Mouse (Mus musculus): ENCODE data around the gene Dtx1. TPM values are rescaled to one million over a fixed set of nuclear protein-coding genes. Genes with fewer than 3 reads are reported as not detected.

Gene Dtx1
- total and polyA plus RNA-seq, 2 experiments from 2014 or later = 52.9 to 230 TPM

DNA sequence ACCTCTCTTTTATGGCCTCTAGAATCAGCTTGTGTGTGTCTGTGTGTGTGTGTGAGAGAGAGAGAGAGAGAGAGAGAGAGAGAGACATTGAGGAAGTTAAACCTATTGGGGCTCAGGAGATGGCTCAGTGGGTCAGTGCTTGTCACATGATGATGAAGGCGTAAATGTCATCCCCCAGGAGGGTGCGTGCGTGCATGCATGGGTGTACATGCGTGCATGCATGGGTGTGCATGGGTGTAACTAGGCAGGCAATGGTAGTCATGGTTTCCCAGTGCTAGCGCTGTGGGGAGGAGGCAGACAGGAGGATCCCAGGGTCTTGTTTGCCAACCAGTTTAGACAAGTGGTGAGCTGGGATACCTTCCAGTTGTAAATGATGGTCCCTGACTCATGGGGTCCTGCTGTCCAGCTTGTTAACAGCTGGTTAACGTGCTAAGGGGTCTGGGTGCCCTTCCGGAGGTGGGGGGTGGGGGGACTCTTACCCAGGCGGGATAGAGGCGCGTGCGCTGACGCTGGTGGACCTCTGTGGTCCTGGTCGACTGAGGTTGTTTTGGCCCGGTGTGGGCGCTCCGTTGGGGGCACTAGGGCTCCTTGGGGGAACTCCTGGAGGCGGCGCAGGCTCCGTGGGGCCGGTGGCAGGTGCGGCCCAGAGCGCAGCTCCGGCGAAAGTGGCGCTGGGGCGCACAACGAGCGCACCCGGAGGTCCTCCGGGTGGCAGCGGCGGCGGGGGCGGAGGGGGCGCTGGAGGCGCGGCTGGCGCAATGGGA lies 17.6 kb downstream of the Dtx1 start:
- ATAC-seq = no peak
- 19% methylated on average over 38 of the region's 38 CpGs for WGBS
- peaks cover 20% of the 10 kb centered on the region for H3K36me3 ChIP-seq (ENCODE audit: insufficient read depth, low read length)

DNA sequence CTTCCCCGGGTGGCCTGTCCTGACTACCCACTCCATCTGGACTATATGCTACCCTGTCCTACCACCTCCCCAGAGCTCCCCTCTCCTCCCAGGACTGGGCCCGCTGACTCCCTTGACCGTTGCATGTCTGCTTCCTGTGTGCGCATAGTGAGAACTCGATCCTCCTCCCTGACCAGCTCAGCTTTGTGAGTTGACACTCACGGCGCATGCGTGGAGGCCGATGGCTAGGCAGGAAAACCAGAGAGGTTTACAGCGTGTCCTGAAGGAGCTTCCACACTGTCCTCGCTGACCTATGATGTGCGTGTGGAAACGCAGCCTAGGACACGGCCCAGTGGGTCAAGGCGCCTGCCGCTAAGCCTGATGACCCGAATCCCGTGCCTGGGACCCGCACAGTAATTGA lies 19.7 kb downstream of the Dtx1 start:
- no peak for TF ChIP-seq CTCF (IDR thresholded peaks at IDR 0.05; ENCODE audit: low read depth)

More for the DNA sequence above, 17.6 kb downstream of the Dtx1 start:
- 0 out of 2 replicates have a peak overlapping the region, but pooled peaks have one; percentile 19 for H3K4me2 ChIP-seq (ENCODE audit: low read depth, low read length)
- no peaks in the 10 kb centered on the region for H3K9me3 ChIP-seq (ENCODE audit: low read length)
- H3K4me3 ChIP-seq (ENCODE audit: low read length) = no peak overlapping the region
- no peaks in the 10 kb centered on the region for H3K27me3 ChIP-seq (ENCODE audit: insufficient read depth, low read length)
- peaks cover 16% of the 10 kb centered on the region; the same call in 1 of the 2 replicates for H3K4me1 ChIP-seq (ENCODE audit: insufficient read depth, low read length)
- no peak overlapping the region for H3K27ac ChIP-seq
- no peak for TF ChIP-seq CTCF (IDR thresholded peaks at IDR 0.05; ENCODE audit: low read depth)
- no peak for DNase-seq (ENCODE audit: low spot score)
- no peak overlapping the region for H3K9ac ChIP-seq (replicated peaks; ENCODE audit: low read length)

DNA sequence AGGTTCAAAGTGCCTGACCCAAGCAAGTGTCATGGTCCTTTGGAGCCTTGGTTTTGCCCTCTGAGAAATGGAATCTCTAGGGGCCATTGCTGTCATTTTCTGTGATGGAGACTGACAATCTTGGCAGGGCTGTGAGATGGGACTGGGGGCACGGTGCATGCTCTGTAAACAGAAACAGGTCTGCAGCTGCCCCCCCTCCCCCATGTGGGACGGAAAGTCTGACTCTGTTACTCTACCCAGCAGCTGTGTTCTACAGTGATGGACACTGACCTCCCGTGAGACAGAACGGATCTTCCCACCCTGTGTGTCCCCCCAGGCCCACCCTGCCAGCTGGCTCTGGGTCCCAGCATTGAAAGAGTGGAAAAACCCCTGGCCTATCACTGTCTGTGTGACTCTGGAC lies 21.3 kb downstream of the Dtx1 start:
- Histone ChIP-seq H3K4me2 (ENCODE audit: low read depth, low read length) (no peak overlapping the region), H3K4me3 (ENCODE audit: low read length) (no peak overlapping the region), H3K9me3 (ENCODE audit: low read length) (no peaks in the 10 kb centered on the region), H3K9ac (replicated peaks; ENCODE audit: low read length) (no peak overlapping the region), H3K36me3 (ENCODE audit: insufficient read depth, low read length) (peaks cover 32% of the 10 kb centered on the region), H3K4me1 (ENCODE audit: insufficient read depth, low read length) (no peaks in the 10 kb centered on the region), H3K27me3 (ENCODE audit: insufficient read depth, low read length) (no peaks in the 10 kb centered on the region), H3K27ac (no peak overlapping the region)
- no peak for TF ChIP-seq CTCF (IDR thresholded peaks at IDR 0.05; ENCODE audit: low read depth)
- no peak for ATAC-seq
- DNase-seq (ENCODE audit: low spot score) = no peak
- WGBS = 47% methylated on average over 4 of the region's 4 CpGs

More for the DNA sequence above, 19.7 kb downstream of the Dtx1 start:
- Histone ChIP-seq H3K9me3 (ENCODE audit: low read length) (no peaks in the 10 kb centered on the region), H3K36me3 (ENCODE audit: insufficient read depth, low read length) (peaks cover 25% of the 10 kb centered on the region), H3K4me2 (ENCODE audit: low read depth, low read length) (no peak overlapping the region), H3K27me3 (ENCODE audit: insufficient read depth, low read length) (no peaks in the 10 kb centered on the region), H3K4me3 (ENCODE audit: low read length) (no peak overlapping the region), H3K27ac (no peak overlapping the region), H3K9ac (replicated peaks; ENCODE audit: low read length) (no peak overlapping the region), H3K4me1 (ENCODE audit: insufficient read depth, low read length) (no peaks in the 10 kb centered on the region)
- 74% methylated on average over 19 of the region's 19 CpGs for WGBS
- ATAC-seq = no peak
- DNase-seq (ENCODE audit: low spot score) = no peak

DNA sequence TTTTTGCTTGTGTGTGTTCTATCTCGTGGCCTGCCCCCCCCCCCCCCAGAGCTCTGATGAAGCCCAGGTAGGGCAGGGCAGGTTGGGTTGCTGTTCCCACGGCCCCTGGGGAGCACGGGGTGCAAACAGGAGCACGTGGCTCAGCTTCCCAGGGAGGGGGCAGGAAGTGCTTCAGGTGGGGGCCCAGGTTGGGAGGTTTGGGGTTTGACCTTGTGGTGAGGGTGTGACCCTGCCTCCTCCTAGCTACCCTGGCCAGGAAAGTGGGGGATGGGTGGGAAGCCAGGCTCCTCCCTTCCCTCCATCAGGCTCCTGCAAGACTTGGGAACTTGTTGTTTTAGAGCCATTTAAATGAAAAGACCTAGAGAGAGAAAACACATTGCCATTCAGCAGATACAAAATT lies 23.3 kb downstream of the Dtx1 start:
- H3K9me3 ChIP-seq (ENCODE audit: low read length) = no peaks in the 10 kb centered on the region
- no peak overlapping the region for H3K4me2 ChIP-seq (ENCODE audit: low read depth, low read length)
- H3K4me3 ChIP-seq (ENCODE audit: low read length) = no peak overlapping the region
- no peaks in the 10 kb centered on the region for H3K4me1 ChIP-seq (ENCODE audit: insufficient read depth, low read length)
- H3K9ac ChIP-seq (replicated peaks; ENCODE audit: low read length) = no peak overlapping the region
- TF ChIP-seq CTCF (IDR thresholded peaks at IDR 0.05; ENCODE audit: low read depth) = no peak
- no peaks in the 10 kb centered on the region for H3K27me3 ChIP-seq (ENCODE audit: insufficient read depth, low read length)
- DNase-seq (ENCODE audit: low spot score) = no peak
- ATAC-seq = no peak
- no peak overlapping the region for H3K27ac ChIP-seq
- 44% methylated on average over 4 of the region's 4 CpGs for WGBS
- H3K36me3 ChIP-seq (ENCODE audit: insufficient read depth, low read length) = peaks cover 25% of the 10 kb centered on the region

DNA sequence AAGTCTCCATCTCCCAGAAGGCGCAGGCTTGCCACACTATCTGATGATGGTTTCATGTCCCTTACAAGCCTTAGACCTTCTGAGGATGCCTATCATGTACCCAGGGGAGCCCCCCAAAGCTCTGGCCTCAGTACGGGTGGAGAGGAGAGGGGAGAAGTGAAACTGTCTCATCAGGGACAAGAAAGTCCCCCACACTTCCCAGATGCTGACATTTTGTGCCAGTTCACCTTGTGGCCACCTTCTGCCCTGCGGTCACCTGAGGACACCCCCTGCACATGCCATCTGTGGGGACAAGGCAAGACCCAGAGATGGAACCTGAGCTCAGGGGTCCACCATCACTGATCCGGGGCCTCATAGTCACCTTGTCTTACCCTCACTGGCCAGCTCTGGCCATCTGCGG lies 23.8 kb downstream of the Dtx1 start:
- no peak for TF ChIP-seq CTCF (IDR thresholded peaks at IDR 0.05; ENCODE audit: low read depth)
- Histone ChIP-seq H3K4me2 (ENCODE audit: low read depth, low read length) (no peak overlapping the region), H3K9ac (replicated peaks; ENCODE audit: low read length) (no peak overlapping the region), H3K4me1 (ENCODE audit: insufficient read depth, low read length) (no peaks in the 10 kb centered on the region), H3K4me3 (ENCODE audit: low read length) (no peak overlapping the region), H3K9me3 (ENCODE audit: low read length) (no peaks in the 10 kb centered on the region), H3K27me3 (ENCODE audit: insufficient read depth, low read length) (no peaks in the 10 kb centered on the region), H3K27ac (no peak overlapping the region), H3K36me3 (ENCODE audit: insufficient read depth, low read length) (peaks cover 19% of the 10 kb centered on the region)
- 87% methylated on average over 5 of the region's 5 CpGs for WGBS
- ATAC-seq (no peak), DNase-seq (ENCODE audit: low spot score) (no peak)

DNA sequence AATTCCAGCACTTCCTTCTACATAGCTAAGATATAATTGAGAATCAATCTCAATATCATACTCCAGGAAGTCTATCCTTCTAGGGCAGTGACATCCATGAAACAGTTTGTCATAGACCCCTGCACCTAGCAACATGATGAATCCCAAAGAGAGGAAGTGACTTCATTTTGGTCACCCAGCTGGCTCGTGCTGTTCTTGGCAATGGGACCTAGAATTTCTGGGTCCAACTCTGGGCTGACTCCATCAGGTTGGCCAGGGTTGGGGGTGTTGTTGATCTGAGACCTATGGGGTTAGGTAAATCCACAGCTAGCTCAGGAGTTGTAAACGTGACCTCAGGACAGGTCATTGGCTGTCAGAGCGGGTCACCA lies 24.3 kb downstream of the Dtx1 start:
- Histone ChIP-seq H3K4me1 (ENCODE audit: insufficient read depth, low read length) (no peaks in the 10 kb centered on the region), H3K27ac (no peak overlapping the region), H3K4me3 (ENCODE audit: low read length) (no peak overlapping the region), H3K9ac (replicated peaks; ENCODE audit: low read length) (no peak overlapping the region), H3K27me3 (ENCODE audit: insufficient read depth, low read length) (no peaks in the 10 kb centered on the region), H3K9me3 (ENCODE audit: low read length) (no peaks in the 10 kb centered on the region), H3K36me3 (ENCODE audit: insufficient read depth, low read length) (peaks cover 16% of the 10 kb centered on the region), H3K4me2 (ENCODE audit: low read depth, low read length) (no peak overlapping the region)
- TF ChIP-seq CTCF (IDR thresholded peaks at IDR 0.05; ENCODE audit: low read depth) = no peak
- no peak for DNase-seq (ENCODE audit: low spot score)
- 85% methylated on average over 3 of the region's 3 CpGs for WGBS
- no peak for ATAC-seq

DNA sequence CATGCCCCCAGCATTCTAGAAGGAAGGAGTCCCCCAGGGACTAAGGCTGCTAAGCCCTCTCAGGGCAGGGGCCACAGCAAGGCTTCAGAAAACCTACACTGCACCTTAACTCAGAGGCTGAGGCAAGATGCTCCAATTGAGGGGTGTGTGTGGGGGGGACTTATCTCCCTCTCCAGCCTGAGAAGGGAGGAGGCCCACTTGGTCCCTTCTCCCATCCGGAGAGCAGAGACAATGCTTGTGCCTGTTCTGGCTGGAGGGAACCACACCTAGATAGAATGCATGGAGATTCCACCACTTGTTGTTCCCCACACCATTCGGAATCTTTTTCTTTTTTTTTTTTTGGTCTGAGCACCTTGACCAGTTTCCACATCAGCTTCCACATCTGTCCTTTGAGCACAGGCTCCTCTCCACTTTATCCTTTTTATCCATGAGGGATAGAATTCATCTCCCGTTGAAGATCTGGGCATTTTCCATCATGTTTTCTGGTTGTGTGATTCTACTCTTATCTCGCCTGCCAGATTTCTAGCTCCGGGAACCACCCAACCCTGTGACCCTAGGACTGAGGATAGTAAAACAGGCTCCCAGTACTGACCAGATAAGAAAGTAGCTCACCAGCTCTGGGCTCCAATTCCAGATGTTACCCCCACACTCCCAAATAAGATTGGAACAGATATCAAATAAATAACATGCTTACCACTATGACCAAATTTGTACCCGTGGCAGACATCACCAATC lies 24.8 kb downstream of the Dtx1 start:
- H3K4me1 ChIP-seq (ENCODE audit: insufficient read depth, low read length) = no peaks in the 10 kb centered on the region
- H3K36me3 ChIP-seq (ENCODE audit: insufficient read depth, low read length) = peaks cover 12% of the 10 kb centered on the region
- H3K27me3 ChIP-seq (ENCODE audit: insufficient read depth, low read length) = no peaks in the 10 kb centered on the region
- WGBS = 80% methylated on average over 6 of the region's 6 CpGs
- no peak overlapping the region for H3K4me3 ChIP-seq (ENCODE audit: low read length)
- no peaks in the 10 kb centered on the region for H3K9me3 ChIP-seq (ENCODE audit: low read length)
- no peak overlapping the region for H3K9ac ChIP-seq (replicated peaks; ENCODE audit: low read length)
- ATAC-seq (no peak), DNase-seq (ENCODE audit: low spot score) (no peak)
- H3K27ac ChIP-seq = no peak overlapping the region
- H3K4me2 ChIP-seq (ENCODE audit: low read depth, low read length) = no peak overlapping the region
- no peak for TF ChIP-seq CTCF (IDR thresholded peaks at IDR 0.05; ENCODE audit: low read depth)
